Mouse (Mus musculus) lung, adult 2 months (tissue): Measurements from ENCODE around the gene Nme3. TPM values are rescaled to one million over a fixed set of nuclear protein-coding genes. Genes with fewer than 3 reads are reported as not detected.
"Not testable (repeated sequence)": the region's sequence is repeated elsewhere in the genome, so short reads cannot be mapped to it uniquely, and the experiment has no call there.

ENCODE experiments used
- DNase-seq: peaks from one replicate; pipeline ENCODE4 v3.0.0; 2022
- H3K4me1 ChIP-seq: fragments of 200-500 bp; 2 replicates; pipeline ENCODE4 v1.6.1; 2011; ENCODE audit warnings: low read length; ENCODE audit not compliant: control insufficient read depth, insufficient read depth
- H3K4me3 ChIP-seq: fragments of 200-500 bp; replicated peaks from 2 replicates; pipeline ENCODE3; 2011; ENCODE audit warnings: low read depth, mild to moderate bottlenecking, control low read depth, low read length; ENCODE audit errors: extremely low read depth
- CTCF ChIP-seq: fragments of 200-500 bp; IDR thresholded peaks from 2 replicates; pipeline ENCODE4 v1.5.1; 2011; ENCODE audit warnings: mild to moderate bottlenecking, low read length, control low read depth; ENCODE audit not compliant: insufficient read depth
- POLR2A ChIP-seq: fragments of 200-500 bp; IDR thresholded peaks from 2 replicates; pipeline ENCODE4 v1.6.1; 2011; ENCODE audit warnings: low read depth, mild to moderate bottlenecking, control low read depth, low read length, borderline replicate concordance; ENCODE audit errors: extremely low read depth
- WGBS: fragments of 180-500 bp; shearing (Covaris S2); methylation state at CpG from one replicate; pipeline ENCODE4 v1.1.7; 2018; 5-methylcytosine and 5-hydroxymethylcytosine counted together
- polyA plus RNA-seq: library from polyadenylated mRNA; depleted of rRNA; stranded (reverse); fragments of >200 nt; gene quantifications from 2 replicates; pipeline ENCODE4 v1.2.3, GENCODE M21; 2012

Nme3 gene
- polyA plus RNA-seq, 1 experiment: 55.8 TPM

- WGBS: 92% methylated on average over 1 of the region's 1 CpGs
Observed at GRCm38 (mm10) chr17:24923246-24923645, 26.9 kb downstream of the Nme3 start.

GRCm38 (mm10) chr17:24929506-24929905 is 33.2 kb downstream of the Nme3 start:
- no peak for DNase-seq
- 69% methylated on average over 1 of the region's 1 CpGs for WGBS

More at GRCm38 (mm10) chr17:24923246-24923645, 26.9 kb downstream of the Nme3 start:
- DNase-seq: no peak
- Histone ChIP-seq H3K4me1 (no peaks in the 10 kb centered on the region), H3K4me3 (no peak overlapping the region)
- no peak for TF ChIP-seq POLR2A
- no peak for TF ChIP-seq CTCF

GRCm38 (mm10) chr17:24932431-24932830 is 36.1 kb downstream of the Nme3 start:
- TF ChIP-seq CTCF (no peak), POLR2A (no peak)
- no peak overlapping the region for H3K4me3 ChIP-seq
- H3K4me1 ChIP-seq: peaks cover 10% of the 10 kb centered on the region; the same call in 1 of the 2 replicates
- WGBS: 83% methylated on average over 4 of the region's 4 CpGs
- DNase-seq: no peak

More at GRCm38 (mm10) chr17:24929506-24929905, 33.2 kb downstream of the Nme3 start:
- no peak for TF ChIP-seq CTCF
- no peak for TF ChIP-seq POLR2A
- H3K4me3 ChIP-seq: no peak overlapping the region
- H3K4me1 ChIP-seq: no peaks in the 10 kb centered on the region

- Histone ChIP-seq H3K4me1 (peaks cover 10% of the 10 kb centered on the region; the same call in 1 of the 2 replicates), H3K4me3 (no peak overlapping the region)
- TF ChIP-seq CTCF (no peak), POLR2A (no peak)
- no peak for DNase-seq
- WGBS: 75% methylated on average over 4 of the region's 4 CpGs
Observed at GRCm38 (mm10) chr17:24933163-24933562, 36.9 kb downstream of the Nme3 start.

GRCm38 (mm10) chr17:24934926-24935325 is 38.6 kb downstream of the Nme3 start:
- TF ChIP-seq POLR2A (no peak), CTCF (no peak)
- 65% methylated on average over 4 of the region's 4 CpGs for WGBS
- DNase-seq: no peak
- Histone ChIP-seq H3K4me3 (no peak overlapping the region), H3K4me1 (peaks cover 10% of the 10 kb centered on the region; the same call in 1 of the 2 replicates)

GRCm38 (mm10) chr17:24935666-24936065 is 39.4 kb downstream of the Nme3 start:
- TF ChIP-seq POLR2A: no peak
- peak overlapping the region; percentile 27 for H3K4me3 ChIP-seq
- no peak for DNase-seq

GRCm38 (mm10) chr17:24936259-24937237 is 40.2 kb downstream of the Nme3 start, which contains the start of gene Mapk8ip3:
Gene Mapk8ip3, minus strand, starts transcription at chr17:24936977.
- Histone ChIP-seq H3K4me1 (peaks cover 10% of the 10 kb centered on the region; the same call in 1 of the 2 replicates), H3K4me3 (peak within 1 kb of the TSS; percentile 88)
- peak; percentile 97 for DNase-seq
- WGBS: under 1% methylated on average over 78 of the region's 78 CpGs
- TF ChIP-seq CTCF: no peak
- TF ChIP-seq POLR2A: peak; percentile 89; the same call in 1 of the 2 replicates

More at GRCm38 (mm10) chr17:24935666-24936065, 39.4 kb downstream of the Nme3 start:
- H3K4me1 ChIP-seq: peaks cover 10% of the 10 kb centered on the region; the same call in 1 of the 2 replicates

- WGBS: 41% methylated on average over 6 of the region's 6 CpGs
- no peak for DNase-seq
- Histone ChIP-seq H3K4me3 (peak overlapping the region; percentile 88), H3K4me1 (peaks cover 10% of the 10 kb centered on the region; the same call in 1 of the 2 replicates)
- TF ChIP-seq CTCF (no peak; the same call in 1 of the 2 replicates), POLR2A (no peak)
Observed at GRCm38 (mm10) chr17:24937266-24937665, 41.0 kb downstream of the Nme3 start.

GRCm38 (mm10) chr17:24942453-24942852 is 46.2 kb downstream of the Nme3 start:
- not testable (repeated sequence) for H3K4me1 ChIP-seq, H3K4me3 ChIP-seq
- DNase-seq: peak; percentile 20
- 5% methylated on average over 2 of the region's 2 CpGs for WGBS
- peak; percentile 47 for TF ChIP-seq CTCF

- TF ChIP-seq CTCF (no peak), POLR2A (no peak)
- Histone ChIP-seq H3K4me3 (no peak overlapping the region), H3K4me1 (no peaks in the 10 kb centered on the region)
- 87% methylated on average over 7 of the region's 7 CpGs for WGBS
- no peak for DNase-seq
Observed at GRCm38 (mm10) chr17:24943036-24943435, 46.7 kb downstream of the Nme3 start.

GRCm38 (mm10) chr17:24943589-24943988 is 47.3 kb downstream of the Nme3 start:
- not testable (repeated sequence) for H3K4me3 ChIP-seq, DNase-seq, H3K4me1 ChIP-seq
- WGBS: 82% methylated on average over 1 of the region's 1 CpGs
